Mouse (Mus musculus) neural tube, embryonic 15.5 days (tissue): ENCODE measurements at regions not wholly inside any gene's neighbourhood (a gene's known extent, or its start where the extent isn't known, plus 50 kb on each side); places are given as distances from the start of the nearest gene placed in this dataset. TPM values are rescaled to one million over a fixed set of nuclear protein-coding genes. Genes with fewer than 3 reads are reported as not detected.

Source experiments
- ATAC-seq: fragments of 200-750 bp; cut with Nextera tagmentation; 2 replicates; pipeline ENCODE4 v1.8.0; 2017; ENCODE audit warnings: mild to moderate bottlenecking, moderate TSS enrichment, moderate library complexity; ENCODE audit not compliant: low FRiP score
- H3K27ac ChIP-seq: fragments of 300-500 bp; sonication (generic); replicated peaks from 2 replicates; pipeline ENCODE4 v1.5.1; 2015; ENCODE audit warnings: mild to moderate bottlenecking, inconsistent platforms
- H3K27me3 ChIP-seq: fragments of 300-500 bp; sonication (generic); replicated peaks from 2 replicates; pipeline ENCODE4 v1.6.1; 2015; ENCODE audit warnings: inconsistent platforms
- H3K36me3 ChIP-seq: fragments of 300-500 bp; sonication (generic); 2 replicates; pipeline ENCODE4 v1.6.1; 2015; ENCODE audit warnings: inconsistent platforms
- H3K4me1 ChIP-seq: fragments of 300-500 bp; sonication (generic); 2 replicates; pipeline ENCODE4 v1.6.1; 2015; ENCODE audit warnings: inconsistent platforms
- H3K4me2 ChIP-seq: fragments of 300-500 bp; sonication (generic); 2 replicates; pipeline ENCODE4 v1.6.1; 2015; ENCODE audit warnings: inconsistent platforms, mild to moderate bottlenecking, moderate library complexity
- H3K4me3 ChIP-seq: fragments of 300-500 bp; sonication (generic); replicated peaks from 2 replicates; pipeline ENCODE4 v1.5.1; 2015; ENCODE audit warnings: mild to moderate bottlenecking, inconsistent platforms
- H3K9ac ChIP-seq: fragments of 300-500 bp; sonication (generic); replicated peaks from 2 replicates; pipeline ENCODE4 v1.6.1; 2015; ENCODE audit warnings: mild to moderate bottlenecking, inconsistent platforms
- H3K9me3 ChIP-seq: fragments of 300-500 bp; sonication (generic); replicated peaks from 2 replicates; pipeline ENCODE4 v1.6.1; 2016; ENCODE audit warnings: inconsistent platforms
- WGBS: fragments of 180-500 bp; shearing (Covaris S2); methylation state at CpG from one replicate; pipeline ENCODE4 v1.1.7; 2015; ENCODE audit warnings: mixed read lengths; 5-methylcytosine and 5-hydroxymethylcytosine counted together
- microRNA-seq: library from miRNA; unstranded; fragments of <30 nt; microRNA quantifications from one replicate; pipeline ENCODE4, GENCODE M21; 2017

GRCm38 (mm10) chr5:120353657-120354056, 77.8 kb upstream of the Lhx5 start:
- ATAC-seq = no peak
- Histone ChIP-seq H3K9ac (no peak overlapping the region), H3K36me3 (no peaks in the 10 kb centered on the region), H3K27me3 (peaks cover 10% of the 10 kb centered on the region; the same call in 1 of the 2 replicates), H3K4me3 (no peak overlapping the region), H3K4me2 (no peak overlapping the region), H3K9me3 (no peaks in the 10 kb centered on the region), H3K4me1 (peaks cover 8% of the 10 kb centered on the region; the same call in 1 of the 2 replicates), H3K27ac (no peak overlapping the region)
- 51% methylated on average over 5 of the region's 5 CpGs for WGBS

- Histone ChIP-seq H3K27me3 (peaks cover 10% of the 10 kb centered on the region; the same call in 1 of the 2 replicates), H3K36me3 (no peaks in the 10 kb centered on the region), H3K9me3 (no peaks in the 10 kb centered on the region), H3K4me2 (no peak overlapping the region), H3K4me3 (no peak overlapping the region), H3K27ac (no peak overlapping the region), H3K4me1 (peaks cover 12% of the 10 kb centered on the region; the same call in 1 of the 2 replicates), H3K9ac (no peak overlapping the region)
- ATAC-seq = no peak
- WGBS = 87% methylated on average over 4 of the region's 4 CpGs
Measured at GRCm38 (mm10) chr5:120356950-120357349, 74.5 kb upstream of the Lhx5 start.

GRCm38 (mm10) chr5:120358084-120358690, 73.3 kb upstream of the Lhx5 start:
- no peak overlapping the region for H3K27ac ChIP-seq
- WGBS = 8% methylated on average over 20 of the region's 20 CpGs
- H3K9me3 ChIP-seq = no peaks in the 10 kb centered on the region
- no peaks in the 10 kb centered on the region for H3K36me3 ChIP-seq
- no peak overlapping the region for H3K4me2 ChIP-seq
- no peak overlapping the region for H3K9ac ChIP-seq
- H3K4me3 ChIP-seq = no peak overlapping the region
- H3K27me3 ChIP-seq = 0 out of 2 replicates have a peak, but pooled peaks cover 4% of the 10 kb centered on the region
- no peak for ATAC-seq
- peaks cover 13% of the 10 kb centered on the region; the same call in 1 of the 2 replicates for H3K4me1 ChIP-seq

- H3K4me1 ChIP-seq = peaks cover 17% of the 10 kb centered on the region
- H3K4me2 ChIP-seq = no peak overlapping the region
- no peaks in the 10 kb centered on the region for H3K36me3 ChIP-seq
- H3K27me3 ChIP-seq = no peaks in the 10 kb centered on the region
- H3K27ac ChIP-seq = peak overlapping the region; percentile 51
- H3K4me3 ChIP-seq = no peak overlapping the region
- whole genome bisulfite sequencing = 17% methylated on average over 10 of the region's 10 CpGs
- peak; percentile 78; the same call in 1 of the 2 replicates for ATAC-seq
- no peaks in the 10 kb centered on the region for H3K9me3 ChIP-seq
- no peak overlapping the region for H3K9ac ChIP-seq
Measured at GRCm38 (mm10) chr5:120365950-120366467, 65.5 kb upstream of the Lhx5 start.

- Histone ChIP-seq H3K36me3 (no peaks in the 10 kb centered on the region), H3K9me3 (no peaks in the 10 kb centered on the region), H3K4me3 (no peak overlapping the region), H3K4me1 (peaks cover 19% of the 10 kb centered on the region), H3K4me2 (no peak overlapping the region), H3K27me3 (no peaks in the 10 kb centered on the region), H3K9ac (no peak overlapping the region), H3K27ac (no peak overlapping the region)
- no peak for ATAC-seq
- 95% methylated on average over 1 of the region's 1 CpGs for WGBS
Measured at GRCm38 (mm10) chr5:120368797-120369196, 62.7 kb upstream of the Lhx5 start.

- H3K4me2 ChIP-seq = peak overlapping the region; percentile 23
- ATAC-seq = no peak
- 5% methylated on average over 15 of the region's 15 CpGs for whole genome bisulfite sequencing
- H3K27ac ChIP-seq = no peak overlapping the region
- H3K9ac ChIP-seq = no peak overlapping the region
- H3K27me3 ChIP-seq = 0 out of 2 replicates have a peak, but pooled peaks cover 3% of the 10 kb centered on the region
- H3K36me3 ChIP-seq = no peaks in the 10 kb centered on the region
- no peaks in the 10 kb centered on the region for H3K9me3 ChIP-seq
- no peak overlapping the region for H3K4me3 ChIP-seq
- peaks cover 10% of the 10 kb centered on the region; the same call in 1 of the 2 replicates for H3K4me1 ChIP-seq
Measured at GRCm38 (mm10) chr5:120371176-120371819, 60.2 kb upstream of the Lhx5 start.

- Histone ChIP-seq H3K36me3 (no peaks in the 10 kb centered on the region), H3K4me3 (no peak overlapping the region), H3K9ac (no peak overlapping the region), H3K4me2 (no peak overlapping the region), H3K27me3 (0 out of 2 replicates have a peak, but pooled peaks cover 3% of the 10 kb centered on the region), H3K4me1 (peaks cover 8% of the 10 kb centered on the region; the same call in 1 of the 2 replicates), H3K9me3 (no peaks in the 10 kb centered on the region), H3K27ac (no peak overlapping the region)
- ATAC-seq = no peak
- WGBS = 79% methylated on average over 7 of the region's 7 CpGs
Measured at GRCm38 (mm10) chr5:120373426-120373825, 58.1 kb upstream of the Lhx5 start.

Small RNA genes lying in the stretch of these regions (microRNA-seq; reads per million reads assigned to microRNA genes)
- gene Gm26474 = not detected
